Mouse (Mus musculus): ENCODE measurements around the gene Rbm19. TPM values are rescaled to one million over a fixed set of nuclear protein-coding genes. Genes with fewer than 3 reads are reported as not detected.

Rbm19 gene
- polyA plus RNA-seq, 1 experiment from 2014 or later: 27.0 TPM

- peak; percentile 11 for DNase-seq (ENCODE audit: low spot score)
- peak; percentile 55; the same call in 1 of the 2 replicates for ATAC-seq (replicated peaks; ENCODE audit: insufficient number of reproducible peaks, low FRiP score, low TSS enrichment, low read depth)
- no peaks in the 10 kb centered on the region for H3K4me1 ChIP-seq (ENCODE audit: control insufficient read depth, insufficient read depth, low read length)
- H3K36me3 ChIP-seq (replicated peaks; ENCODE audit: control insufficient read depth, insufficient read depth, low read depth, low read length): no peaks in the 10 kb centered on the region
- H3K4me2 ChIP-seq (ENCODE audit: low read depth, low read length): no peak overlapping the region
- H3K9me3 ChIP-seq (replicated peaks; ENCODE audit: control insufficient read depth, low read length): no peaks in the 10 kb centered on the region
- H3K4me3 ChIP-seq (ENCODE audit: low read depth, low read length): no peak overlapping the region
- 61% methylated on average over 18 of the region's 18 CpGs for WGBS
- H3K27ac ChIP-seq (replicated peaks; ENCODE audit: low read depth, low read length): no peak overlapping the region
- no peak overlapping the region for H3K9ac ChIP-seq (replicated peaks; ENCODE audit: low read length)
- no peaks in the 10 kb centered on the region for H3K27me3 ChIP-seq (ENCODE audit: control insufficient read depth, insufficient read depth, low read length)
Measured at GRCm38 (mm10) chr5:120171865-120172728, 55.8 kb downstream of the Rbm19 start.

GRCm38 (mm10) chr5:120172729-120173101, 56.5 kb downstream of the Rbm19 start:
- H3K9ac ChIP-seq (replicated peaks; ENCODE audit: low read length): no peak overlapping the region
- WGBS: 73% methylated on average over 8 of the region's 8 CpGs
- no peak overlapping the region for H3K4me2 ChIP-seq (ENCODE audit: low read depth, low read length)

GRCm38 (mm10) chr5:120174317-120174716, 58.1 kb downstream of the Rbm19 start:
- Histone ChIP-seq H3K27ac (replicated peaks; ENCODE audit: low read depth, low read length) (no peak overlapping the region), H3K9ac (replicated peaks; ENCODE audit: low read length) (no peak overlapping the region), H3K4me3 (ENCODE audit: low read depth, low read length) (no peak overlapping the region), H3K9me3 (replicated peaks; ENCODE audit: control insufficient read depth, low read length) (no peaks in the 10 kb centered on the region), H3K27me3 (ENCODE audit: control insufficient read depth, insufficient read depth, low read length) (no peaks in the 10 kb centered on the region), H3K36me3 (replicated peaks; ENCODE audit: control insufficient read depth, insufficient read depth, low read depth, low read length) (no peaks in the 10 kb centered on the region), H3K4me2 (ENCODE audit: low read depth, low read length) (no peak overlapping the region), H3K4me1 (ENCODE audit: control insufficient read depth, insufficient read depth, low read length) (no peaks in the 10 kb centered on the region)
- ATAC-seq (replicated peaks; ENCODE audit: insufficient number of reproducible peaks, low FRiP score, low TSS enrichment, low read depth): no peak
- no peak for DNase-seq (ENCODE audit: low spot score)
- 71% methylated on average over 7 of the region's 7 CpGs for WGBS

More at GRCm38 (mm10) chr5:120172729-120173101, 56.5 kb downstream of the Rbm19 start:
- H3K9me3 ChIP-seq (replicated peaks; ENCODE audit: control insufficient read depth, low read length): no peaks in the 10 kb centered on the region
- no peaks in the 10 kb centered on the region for H3K27me3 ChIP-seq (ENCODE audit: control insufficient read depth, insufficient read depth, low read length)
- ATAC-seq (replicated peaks; ENCODE audit: insufficient number of reproducible peaks, low FRiP score, low TSS enrichment, low read depth) (no peak), DNase-seq (ENCODE audit: low spot score) (no peak)
- no peak overlapping the region for H3K4me3 ChIP-seq (ENCODE audit: low read depth, low read length)
- no peak overlapping the region for H3K27ac ChIP-seq (replicated peaks; ENCODE audit: low read depth, low read length)
- H3K4me1 ChIP-seq (ENCODE audit: control insufficient read depth, insufficient read depth, low read length): no peaks in the 10 kb centered on the region
- H3K36me3 ChIP-seq (replicated peaks; ENCODE audit: control insufficient read depth, insufficient read depth, low read depth, low read length): no peaks in the 10 kb centered on the region

GRCm38 (mm10) chr5:120175217-120175616, 59.0 kb downstream of the Rbm19 start:
- no peak overlapping the region for H3K27ac ChIP-seq (replicated peaks; ENCODE audit: low read depth, low read length)
- no peak for ATAC-seq (replicated peaks; ENCODE audit: insufficient number of reproducible peaks, low FRiP score, low TSS enrichment, low read depth)
- 91% methylated on average over 8 of the region's 8 CpGs for WGBS
- no peaks in the 10 kb centered on the region for H3K4me1 ChIP-seq (ENCODE audit: control insufficient read depth, insufficient read depth, low read length)
- no peaks in the 10 kb centered on the region for H3K9me3 ChIP-seq (replicated peaks; ENCODE audit: control insufficient read depth, low read length)
- no peak overlapping the region for H3K4me3 ChIP-seq (ENCODE audit: low read depth, low read length)
- H3K9ac ChIP-seq (replicated peaks; ENCODE audit: low read length): no peak overlapping the region
- no peak for DNase-seq (ENCODE audit: low spot score)
- no peaks in the 10 kb centered on the region for H3K27me3 ChIP-seq (ENCODE audit: control insufficient read depth, insufficient read depth, low read length)
- no peak overlapping the region; the same call in 1 of the 2 replicates for H3K4me2 ChIP-seq (ENCODE audit: low read depth, low read length)
- no peaks in the 10 kb centered on the region; the same call in 1 of the 2 replicates for H3K36me3 ChIP-seq (replicated peaks; ENCODE audit: control insufficient read depth, insufficient read depth, low read depth, low read length)

GRCm38 (mm10) chr5:120176246-120177065, 60.2 kb downstream of the Rbm19 start:
- Histone ChIP-seq H3K9ac (replicated peaks; ENCODE audit: low read length) (no peak overlapping the region), H3K27ac (replicated peaks; ENCODE audit: low read depth, low read length) (no peak overlapping the region), H3K36me3 (replicated peaks; ENCODE audit: control insufficient read depth, insufficient read depth, low read depth, low read length) (no peaks in the 10 kb centered on the region; the same call in 1 of the 2 replicates), H3K27me3 (ENCODE audit: control insufficient read depth, insufficient read depth, low read length) (no peaks in the 10 kb centered on the region), H3K4me3 (ENCODE audit: low read depth, low read length) (no peak overlapping the region), H3K4me2 (ENCODE audit: low read depth, low read length) (no peak overlapping the region), H3K4me1 (ENCODE audit: control insufficient read depth, insufficient read depth, low read length) (no peaks in the 10 kb centered on the region), H3K9me3 (replicated peaks; ENCODE audit: control insufficient read depth, low read length) (no peaks in the 10 kb centered on the region)
- no peak for DNase-seq (ENCODE audit: low spot score)
- 93% methylated on average over 13 of the region's 13 CpGs for WGBS
- no peak for ATAC-seq (replicated peaks; ENCODE audit: insufficient number of reproducible peaks, low FRiP score, low TSS enrichment, low read depth)

GRCm38 (mm10) chr5:120177066-120177340, 60.7 kb downstream of the Rbm19 start:
- Histone ChIP-seq H3K4me3 (ENCODE audit: low read depth, low read length) (no peak overlapping the region), H3K9me3 (replicated peaks; ENCODE audit: control insufficient read depth, low read length) (no peaks in the 10 kb centered on the region), H3K27ac (replicated peaks; ENCODE audit: low read depth, low read length) (no peak overlapping the region), H3K27me3 (ENCODE audit: control insufficient read depth, insufficient read depth, low read length) (no peaks in the 10 kb centered on the region), H3K9ac (replicated peaks; ENCODE audit: low read length) (no peak overlapping the region), H3K4me1 (ENCODE audit: control insufficient read depth, insufficient read depth, low read length) (no peaks in the 10 kb centered on the region), H3K4me2 (ENCODE audit: low read depth, low read length) (no peak overlapping the region), H3K36me3 (replicated peaks; ENCODE audit: control insufficient read depth, insufficient read depth, low read depth, low read length) (no peaks in the 10 kb centered on the region; the same call in 1 of the 2 replicates)
- ATAC-seq (replicated peaks; ENCODE audit: insufficient number of reproducible peaks, low FRiP score, low TSS enrichment, low read depth) (no peak), DNase-seq (ENCODE audit: low spot score) (no peak)
- WGBS: 93% methylated on average over 4 of the region's 4 CpGs

GRCm38 (mm10) chr5:120180102-120180501, 63.8 kb downstream of the Rbm19 start:
- Histone ChIP-seq H3K27ac (replicated peaks; ENCODE audit: low read depth, low read length) (no peak overlapping the region), H3K9ac (replicated peaks; ENCODE audit: low read length) (no peak overlapping the region), H3K4me3 (ENCODE audit: low read depth, low read length) (no peak overlapping the region), H3K9me3 (replicated peaks; ENCODE audit: control insufficient read depth, low read length) (no peaks in the 10 kb centered on the region), H3K4me2 (ENCODE audit: low read depth, low read length) (no peak overlapping the region), H3K36me3 (replicated peaks; ENCODE audit: control insufficient read depth, insufficient read depth, low read depth, low read length) (no peaks in the 10 kb centered on the region; the same call in 1 of the 2 replicates), H3K27me3 (ENCODE audit: control insufficient read depth, insufficient read depth, low read length) (no peaks in the 10 kb centered on the region), H3K4me1 (ENCODE audit: control insufficient read depth, insufficient read depth, low read length) (no peaks in the 10 kb centered on the region)
- ATAC-seq (replicated peaks; ENCODE audit: insufficient number of reproducible peaks, low FRiP score, low TSS enrichment, low read depth) (no peak), DNase-seq (ENCODE audit: low spot score) (no peak)
- 95% methylated on average over 11 of the region's 11 CpGs for WGBS

- ATAC-seq (replicated peaks; ENCODE audit: insufficient number of reproducible peaks, low FRiP score, low TSS enrichment, low read depth) (no peak), DNase-seq (ENCODE audit: low spot score) (no peak)
- Histone ChIP-seq H3K9me3 (replicated peaks; ENCODE audit: control insufficient read depth, low read length) (no peaks in the 10 kb centered on the region), H3K27ac (replicated peaks; ENCODE audit: low read depth, low read length) (no peak overlapping the region), H3K27me3 (ENCODE audit: control insufficient read depth, insufficient read depth, low read length) (no peaks in the 10 kb centered on the region), H3K4me3 (ENCODE audit: low read depth, low read length) (no peak overlapping the region), H3K36me3 (replicated peaks; ENCODE audit: control insufficient read depth, insufficient read depth, low read depth, low read length) (no peaks in the 10 kb centered on the region; the same call in 1 of the 2 replicates), H3K4me2 (ENCODE audit: low read depth, low read length) (no peak overlapping the region), H3K4me1 (ENCODE audit: control insufficient read depth, insufficient read depth, low read length) (no peaks in the 10 kb centered on the region), H3K9ac (replicated peaks; ENCODE audit: low read length) (no peak overlapping the region)
- 94% methylated on average over 4 of the region's 4 CpGs for WGBS
Measured at GRCm38 (mm10) chr5:120181384-120181783, 65.1 kb downstream of the Rbm19 start.
